46 mouse cellular contexts compared by ENCODE assay signal in the genomic region with DNA sequence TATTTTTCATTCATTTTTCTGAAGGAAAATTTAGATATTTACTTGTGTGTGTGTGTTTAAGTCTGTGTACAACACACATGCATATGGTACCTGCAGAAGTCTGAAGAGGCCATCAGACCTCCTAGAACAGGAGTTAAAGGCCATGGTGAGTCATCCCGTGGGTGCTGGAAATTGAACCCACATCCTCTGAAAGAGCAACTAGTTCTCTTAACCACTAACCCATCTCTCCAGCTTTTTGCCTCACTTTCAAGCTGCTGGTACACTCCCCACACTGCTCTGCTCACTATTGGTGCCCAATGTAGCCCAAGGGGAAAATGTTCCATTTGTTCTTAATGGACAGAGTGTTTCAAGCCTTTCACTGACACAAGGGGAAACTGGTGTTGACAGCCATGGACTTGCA. TPM values are rescaled to one million over a fixed set of nuclear protein-coding genes. Genes with fewer than 3 reads are reported as not detected.
"Had no signal": no experiment of that assay in that cellular context is flagged by ENCODE, and none has a peak within 500 bp of the region (broad histone marks: within the 10 kb centered on the region; RNA-seq: fewer than 3 reads in every experiment).

No protein-coding gene starts in this region.

- DNase-seq: heart, postnatal 10 days; heart, postnatal 14 days; heart, postnatal 36 days; heart, postnatal 4 days; kidney, adult 11 months; kidney, adult 18-20 months; kidney, adult 2 months; kidney, adult 9 months; kidney, postnatal 10 days; kidney, postnatal 14 days; kidney, postnatal 25 days; kidney, postnatal 36 days; kidney, postnatal 4 days; layer of hippocampus, adult 9-11 months; layer of hippocampus, postnatal 36 days had no signal

- ATAC-seq: hindbrain, embryonic 16.5 days; hindbrain, postnatal 0 days; intestine, embryonic 15.5 days; intestine, embryonic 16.5 days; intestine, postnatal 0 days had no signal

RNA-seq across cellular contexts. Expression of a gene that starts 14.8 kb away (rescaled TPM):
- total RNA-seq: heart, adult 8-10 months; heart, postnatal 10 days; heart, postnatal 14 days; heart, postnatal 36 days; heart, postnatal 4 days; hematopoietic stem cell, adult 5-6 weeks; layer of hippocampus, adult 18-20 months; layer of hippocampus, adult 2 months; layer of hippocampus, postnatal 25 days; layer of hippocampus, postnatal 36 days; left cerebral cortex, adult 8-10 months had no signal
- polyA plus RNA-seq: heart, embryonic 10.5 days; heart, embryonic 11.5 days; heart, embryonic 12.5 days; heart, embryonic 13.5 days; heart, embryonic 14.5 days; heart, embryonic 15.5 days; heart, embryonic 16.5 days; heart, postnatal 0 days; hindbrain, embryonic 10.5 days; hindbrain, embryonic 11.5 days; hindbrain, embryonic 12.5 days; hindbrain, embryonic 13.5 days; hindbrain, embryonic 14.5 days; hindbrain, embryonic 15.5 days; hindbrain, embryonic 16.5 days; intestine, embryonic 14.5 days; intestine, embryonic 15.5 days; intestine, postnatal 0 days; kidney, embryonic 14.5 days; kidney, embryonic 15.5 days; kidney, embryonic 16.5 days; kidney, postnatal 0 days; large intestine, adult 2 months had no signal
